Mouse (Mus musculus) forebrain, embryonic 16.5 days (tissue): ENCODE data around the gene Bst1. TPM values are rescaled to one million over a fixed set of nuclear protein-coding genes. Genes with fewer than 3 reads are reported as not detected.

Experiments used
- ATAC-seq: fragments of 200-750 bp; cut with Nextera tagmentation; 2 replicates; pipeline ENCODE4 v1.8.0; 2017; ENCODE audit warnings: mild to moderate bottlenecking, moderate library complexity
- H3K27ac ChIP-seq: fragments of 300-500 bp; sonication (generic); 2 replicates; pipeline ENCODE4 v1.5.1; 2014; ENCODE audit warnings: low read length, control low read depth
- H3K27me3 ChIP-seq: fragments of 300-500 bp; sonication (generic); replicated peaks from 2 replicates; pipeline ENCODE4 v1.6.1; 2014; ENCODE audit warnings: low read length; ENCODE audit not compliant: control insufficient read depth, insufficient read depth
- H3K36me3 ChIP-seq: fragments of 300-500 bp; sonication (generic); 2 replicates; pipeline ENCODE4 v1.6.1; 2014; ENCODE audit not compliant: control insufficient read depth, insufficient read depth
- H3K4me1 ChIP-seq: fragments of 300-500 bp; sonication (generic); replicated peaks from 2 replicates; pipeline ENCODE4 v1.6.1; 2014; ENCODE audit warnings: low read length; ENCODE audit not compliant: control insufficient read depth, insufficient read depth
- H3K4me2 ChIP-seq: fragments of 300-500 bp; sonication (generic); 2 replicates; pipeline ENCODE4 v1.6.1; 2014; ENCODE audit warnings: mild to moderate bottlenecking, low read length, control low read depth
- H3K4me3 ChIP-seq: fragments of 300-500 bp; sonication (generic); replicated peaks from 2 replicates; pipeline ENCODE4 v1.5.1; 2014; ENCODE audit warnings: mild to moderate bottlenecking, low read length, control low read depth
- H3K9ac ChIP-seq: fragments of 300-500 bp; sonication (generic); replicated peaks from 2 replicates; pipeline ENCODE4 v1.6.1; 2014; ENCODE audit warnings: low read depth, low read length, control low read depth
- H3K9me3 ChIP-seq: fragments of 300-500 bp; sonication (generic); 2 replicates; pipeline ENCODE4 v1.6.1; 2016; ENCODE audit warnings: low read length; ENCODE audit not compliant: control insufficient read depth
- WGBS: fragments of 180-500 bp; shearing (Covaris S2); extraction: QIAGEN DNeasy Blood & Tissue Kit; methylation state at CpG from one replicate; pipeline ENCODE4 v1.1.7; 2014; 5-methylcytosine and 5-hydroxymethylcytosine counted together
- polyA plus RNA-seq: library from polyadenylated mRNA; unstranded; fragments of >200 nt; fragmentation: Nextera tagmentation; extraction: Ambion mirVana; gene quantifications from 2 replicates; pipeline ENCODE4 v1.2.1, GENCODE M21; 2015

The Bst1 gene
- polyA plus RNA-seq, 1 experiment from 2014 or later = not detected

GRCm38 (mm10) chr5:43846227-43846626 is 27.5 kb downstream of the Bst1 start:
- Histone ChIP-seq H3K9me3 (0 out of 2 replicates have a peak, but pooled peaks cover 3% of the 10 kb centered on the region), H3K4me1 (no peaks in the 10 kb centered on the region), H3K27ac (no peak overlapping the region), H3K36me3 (no peaks in the 10 kb centered on the region), H3K4me2 (no peak overlapping the region), H3K27me3 (no peaks in the 10 kb centered on the region), H3K4me3 (no peak overlapping the region), H3K9ac (no peak overlapping the region)
- WGBS = 26% methylated on average over 2 of the region's 2 CpGs
- ATAC-seq = no peak

- ATAC-seq = no peak
- Histone ChIP-seq H3K27ac (no peak overlapping the region), H3K4me2 (no peak overlapping the region), H3K4me3 (no peak overlapping the region), H3K9ac (no peak overlapping the region), H3K4me1 (no peaks in the 10 kb centered on the region), H3K36me3 (no peaks in the 10 kb centered on the region), H3K9me3 (0 out of 2 replicates have a peak, but pooled peaks cover 3% of the 10 kb centered on the region), H3K27me3 (no peaks in the 10 kb centered on the region)
Observed at GRCm38 (mm10) chr5:43847555-43847954, 28.9 kb downstream of the Bst1 start.

- 87% methylated on average over 3 of the region's 3 CpGs for WGBS
- Histone ChIP-seq H3K4me1 (no peaks in the 10 kb centered on the region), H3K9ac (no peak overlapping the region)
Observed at GRCm38 (mm10) chr5:43848275-43848674, 29.6 kb downstream of the Bst1 start.

GRCm38 (mm10) chr5:43853096-43853867 is 34.6 kb downstream of the Bst1 start:
- WGBS = 80% methylated on average over 11 of the region's 11 CpGs
- Histone ChIP-seq H3K4me1 (no peaks in the 10 kb centered on the region), H3K36me3 (no peaks in the 10 kb centered on the region), H3K4me2 (no peak overlapping the region), H3K9ac (no peak overlapping the region), H3K27me3 (no peaks in the 10 kb centered on the region), H3K9me3 (no peaks in the 10 kb centered on the region), H3K27ac (no peak overlapping the region), H3K4me3 (no peak overlapping the region)
- ATAC-seq = no peak

More at GRCm38 (mm10) chr5:43848275-43848674, 29.6 kb downstream of the Bst1 start:
- 0 out of 2 replicates have a peak, but pooled peaks cover 3% of the 10 kb centered on the region for H3K9me3 ChIP-seq
- no peak overlapping the region for H3K27ac ChIP-seq
- no peak for ATAC-seq
- no peaks in the 10 kb centered on the region for H3K27me3 ChIP-seq
- H3K4me3 ChIP-seq = no peak overlapping the region
- H3K4me2 ChIP-seq = no peak overlapping the region
- no peaks in the 10 kb centered on the region for H3K36me3 ChIP-seq

- Histone ChIP-seq H3K4me3 (no peak overlapping the region), H3K4me2 (no peak overlapping the region), H3K27ac (no peak overlapping the region), H3K9ac (no peak overlapping the region), H3K9me3 (no peaks in the 10 kb centered on the region), H3K36me3 (no peaks in the 10 kb centered on the region), H3K27me3 (no peaks in the 10 kb centered on the region), H3K4me1 (no peaks in the 10 kb centered on the region)
- no peak for ATAC-seq
- WGBS = 84% methylated on average over 7 of the region's 7 CpGs
Observed at GRCm38 (mm10) chr5:43853868-43854488, 35.3 kb downstream of the Bst1 start.

- H3K36me3 ChIP-seq = no peaks in the 10 kb centered on the region
- no peaks in the 10 kb centered on the region for H3K9me3 ChIP-seq
- no peaks in the 10 kb centered on the region for H3K4me1 ChIP-seq
- no peak overlapping the region for H3K4me3 ChIP-seq
- ATAC-seq = no peak
- 98% methylated on average over 2 of the region's 2 CpGs for WGBS
- H3K4me2 ChIP-seq = no peak overlapping the region
- H3K9ac ChIP-seq = no peak overlapping the region
- no peak overlapping the region for H3K27ac ChIP-seq
- H3K27me3 ChIP-seq = no peaks in the 10 kb centered on the region
Observed at GRCm38 (mm10) chr5:43855769-43856168, 37.1 kb downstream of the Bst1 start.

GRCm38 (mm10) chr5:43859663-43860062 is 41.0 kb downstream of the Bst1 start:
- Histone ChIP-seq H3K4me2 (no peak overlapping the region), H3K27me3 (no peaks in the 10 kb centered on the region), H3K9me3 (no peaks in the 10 kb centered on the region), H3K27ac (no peak overlapping the region), H3K4me1 (no peaks in the 10 kb centered on the region), H3K9ac (no peak overlapping the region), H3K36me3 (no peaks in the 10 kb centered on the region), H3K4me3 (no peak overlapping the region)
- WGBS = 87% methylated on average over 8 of the region's 8 CpGs
- no peak for ATAC-seq

GRCm38 (mm10) chr5:43860096-43860495 is 41.4 kb downstream of the Bst1 start:
- H3K4me3 ChIP-seq = no peak overlapping the region
- H3K4me2 ChIP-seq = no peak overlapping the region
- H3K9ac ChIP-seq = no peak overlapping the region
- no peaks in the 10 kb centered on the region for H3K36me3 ChIP-seq
- no peaks in the 10 kb centered on the region for H3K9me3 ChIP-seq
- H3K4me1 ChIP-seq = no peaks in the 10 kb centered on the region
- no peak overlapping the region for H3K27ac ChIP-seq
- H3K27me3 ChIP-seq = no peaks in the 10 kb centered on the region
- 97% methylated on average over 5 of the region's 5 CpGs for WGBS
- ATAC-seq = no peak

GRCm38 (mm10) chr5:43860670-43861431 is 42.2 kb downstream of the Bst1 start:
- Histone ChIP-seq H3K9me3 (no peaks in the 10 kb centered on the region), H3K4me1 (no peaks in the 10 kb centered on the region), H3K9ac (no peak overlapping the region), H3K4me2 (no peak overlapping the region), H3K27ac (no peak overlapping the region), H3K4me3 (no peak overlapping the region), H3K27me3 (no peaks in the 10 kb centered on the region), H3K36me3 (no peaks in the 10 kb centered on the region)
- 73% methylated on average over 5 of the region's 5 CpGs for WGBS
- no peak for ATAC-seq
